Mouse (Mus musculus) granulocyte monocyte progenitor cell, adult 5-6 weeks (primary cell): ENCODE results near the gene Tradd. TPM values are rescaled to one million over a fixed set of nuclear protein-coding genes. Genes with fewer than 3 reads are reported as not detected.

ENCODE experiments used
- ATAC-seq: replicated peaks from 2 replicates; pipeline ENCODE4 v1.8.0; 2016; ENCODE audit warnings: mild to moderate bottlenecking, moderate TSS enrichment, inconsistent platforms; ENCODE audit not compliant: poor library complexity, severe bottlenecking
- total RNA-seq, 2 experiments: library from RNA; stranded (forward) in 1 of 2; stranded (reverse) in 1 of 2; fragments of 200-712, 200-1000 nt in 1 of 2; fragments of >200 nt in 1 of 2; fragmentation: Nextera tagmentation in 1 of 2; gene quantifications; 2 replicates each; pipeline ENCODE4 v1.2.3; 2014 to 2017

Gene Tradd
- total RNA-seq, 2 experiments from 2014 or later = 9.4 to 21.0 TPM

DNA sequence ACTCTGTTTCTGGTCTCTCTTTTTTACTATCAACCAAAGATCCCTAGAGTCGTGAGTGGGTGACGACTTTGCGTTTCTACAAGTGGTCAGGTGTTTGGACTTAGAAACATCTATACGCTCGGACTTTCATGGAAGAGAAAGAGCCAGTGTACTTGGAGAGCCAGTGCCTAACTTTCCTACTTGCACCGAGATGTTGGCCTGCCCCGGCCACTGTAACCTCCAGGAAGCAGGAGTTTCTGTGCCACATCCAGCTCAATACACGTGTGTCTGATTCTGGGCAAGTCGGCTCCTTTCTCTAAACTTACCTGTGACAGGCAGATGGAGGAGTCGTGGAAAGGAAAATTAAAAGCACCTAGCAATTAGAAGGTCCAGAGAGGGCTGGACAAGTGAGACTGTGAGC, 11.4 kb upstream of the Tradd start, which contains the start of gene Nol3:
Gene Nol3 (plus strand): TSS at position 301 of the 400 bp plus-strand sequence.
- ATAC-seq = no peak

DNA sequence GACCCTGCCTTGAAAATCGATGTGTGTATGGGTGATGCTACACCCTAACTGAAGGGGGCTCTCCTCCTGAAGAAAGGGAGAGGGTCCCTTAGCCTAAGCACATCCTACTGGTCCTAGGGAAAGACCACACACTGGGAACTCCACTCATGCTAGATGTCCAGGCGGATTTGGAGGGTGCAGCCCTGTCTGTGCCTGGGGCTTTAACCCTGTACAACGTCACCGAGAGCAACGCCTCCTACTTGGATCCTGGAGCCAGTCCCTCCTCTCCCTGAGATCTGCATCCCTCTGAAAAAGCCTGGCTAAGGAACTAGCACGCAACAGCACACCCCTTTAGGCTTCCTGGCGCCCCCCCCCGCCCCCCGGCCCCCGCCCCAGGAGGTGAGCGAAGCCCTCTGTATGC, 11.0 kb upstream of the Tradd start:
- no peak for ATAC-seq

DNA sequence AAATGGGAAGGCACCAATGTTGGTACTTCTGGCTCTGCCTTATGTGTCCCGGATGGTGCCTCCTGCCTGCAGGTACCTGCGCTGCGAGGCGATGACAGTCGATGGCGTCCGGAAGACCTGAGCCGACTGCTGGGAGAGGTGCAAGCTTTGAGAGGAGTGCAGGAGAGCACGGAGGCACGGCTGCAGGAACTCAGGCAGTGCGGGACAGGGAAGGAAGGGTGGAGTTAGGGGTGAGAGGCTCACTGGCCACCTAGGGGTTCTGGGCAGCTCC, 6.4 kb upstream of the Tradd start:
- ATAC-seq = no peak

DNA sequence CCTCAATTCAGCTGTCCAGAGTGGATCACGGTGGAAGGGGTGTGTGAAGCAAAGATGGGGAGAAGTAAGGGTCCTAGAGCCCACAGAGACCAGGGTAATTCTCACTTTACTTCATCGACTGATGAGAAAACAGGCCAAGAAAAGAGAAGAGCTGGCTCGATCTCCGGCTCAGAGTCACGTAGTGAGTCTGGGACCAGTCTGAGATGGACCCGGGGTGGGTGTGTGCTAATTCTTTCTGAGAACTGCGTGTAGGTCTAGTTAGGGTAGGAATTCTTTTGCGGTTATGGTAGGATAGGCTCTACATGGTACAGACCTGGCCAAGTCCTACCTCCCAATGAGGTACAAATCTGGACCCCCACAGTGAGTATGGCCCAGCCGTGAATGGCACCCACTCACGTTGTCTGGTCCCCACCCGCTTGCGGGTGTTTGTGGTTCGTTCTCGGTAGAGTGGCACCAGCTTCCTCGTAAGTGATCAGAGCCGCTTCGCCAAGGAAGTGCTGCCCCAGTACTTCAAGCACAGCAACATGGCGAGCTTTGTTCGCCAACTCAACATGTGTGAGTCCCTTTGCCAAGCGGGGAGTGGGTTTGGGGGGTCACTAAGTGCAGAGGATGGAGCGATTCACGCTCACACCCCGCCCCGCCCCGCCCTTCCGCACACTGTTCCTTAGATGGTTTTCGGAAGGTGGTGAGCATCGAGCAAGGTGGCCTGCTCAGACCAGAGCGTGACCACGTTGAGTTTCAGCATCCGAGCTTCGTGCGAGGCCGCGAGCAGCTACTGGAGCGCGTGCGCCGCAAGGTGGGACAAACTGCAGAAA, 5.9 kb upstream of the Tradd start:
- ATAC-seq = no peak

DNA sequence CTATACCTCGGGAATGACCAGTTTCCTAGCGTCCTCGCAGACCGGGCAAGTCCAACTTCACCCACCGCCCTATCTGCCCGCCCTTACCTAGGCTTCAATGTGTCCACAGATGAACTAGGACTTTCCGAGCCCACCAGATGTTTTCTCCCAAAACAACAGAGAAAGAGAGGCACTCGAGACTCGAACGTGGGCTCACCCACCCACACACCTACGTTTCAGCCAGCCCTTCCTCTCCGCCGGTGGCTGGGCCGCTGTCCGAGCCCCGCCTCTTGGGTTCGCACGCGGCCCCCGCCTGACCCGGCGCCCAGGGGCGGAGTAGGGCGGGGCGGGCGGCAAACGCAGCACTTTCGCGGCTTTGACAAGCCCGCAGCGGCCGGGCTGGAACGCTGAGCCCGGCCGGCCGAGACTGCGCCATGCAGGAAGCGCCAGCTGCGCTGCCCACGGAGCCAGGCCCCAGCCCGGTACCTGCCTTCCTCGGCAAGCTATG, 5.1 kb upstream of the Tradd start, which contains the start of gene Hsf4:
Gene Hsf4 (plus strand): TSS at position 341 of the 487 bp plus-strand sequence.
- peak; percentile 44 for ATAC-seq

DNA sequence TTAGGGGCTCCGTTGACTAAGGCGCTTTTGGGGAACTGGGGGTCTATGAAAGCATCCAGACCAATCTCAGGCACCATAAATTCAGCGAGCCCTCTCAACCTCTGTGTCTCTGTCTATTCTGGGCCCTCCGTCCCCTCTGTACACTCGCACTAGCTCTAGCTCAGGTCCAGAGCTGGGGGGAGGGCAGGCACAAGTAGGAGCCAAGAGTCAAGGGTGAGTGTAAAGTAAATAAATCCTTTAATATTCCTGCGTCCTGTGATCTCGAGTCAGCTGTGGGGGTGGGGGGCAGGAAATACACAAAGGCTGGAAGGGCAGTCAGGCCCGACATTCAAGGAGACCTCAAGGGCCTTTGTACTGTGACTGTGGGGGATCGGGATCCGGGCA, 4.7 kb upstream of the Tradd start:
- no peak for ATAC-seq

DNA sequence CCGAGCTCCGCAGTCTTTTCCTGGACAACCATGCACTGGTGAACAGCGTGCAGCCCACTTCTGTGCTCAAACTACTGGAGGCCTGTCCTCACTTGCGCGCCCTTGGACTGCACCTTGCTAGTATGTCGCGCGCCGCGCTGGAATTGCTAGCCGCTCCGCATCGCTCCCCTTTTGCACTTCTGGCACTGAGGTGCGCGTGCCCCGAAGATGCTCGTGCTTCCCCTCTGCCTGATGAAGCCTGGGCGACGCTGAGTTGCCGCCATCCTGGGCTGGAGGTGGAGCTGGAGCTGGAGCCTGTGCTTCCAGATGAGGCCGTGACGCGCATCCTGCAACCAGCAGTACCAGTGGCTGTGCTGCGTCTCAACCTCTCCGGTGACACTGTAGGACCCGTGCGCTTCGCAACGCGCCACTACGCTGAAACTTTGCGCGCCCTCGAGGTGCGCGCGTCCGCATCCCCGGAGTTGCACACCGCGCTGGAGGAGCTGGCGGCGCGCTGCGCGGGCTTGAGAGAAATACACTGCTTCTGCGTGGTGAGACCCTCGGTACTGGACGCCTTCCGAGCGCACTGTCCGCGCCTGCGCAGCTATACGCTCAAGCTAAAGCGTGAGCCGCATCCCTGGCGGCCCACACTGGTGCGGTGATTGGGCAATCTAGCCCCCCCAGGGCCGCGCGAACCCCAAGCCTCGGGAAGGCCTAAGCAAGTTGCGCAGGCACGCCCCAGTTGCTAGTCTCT, 4.1 kb upstream of the Tradd start:
- peak; percentile 27 for ATAC-seq

DNA sequence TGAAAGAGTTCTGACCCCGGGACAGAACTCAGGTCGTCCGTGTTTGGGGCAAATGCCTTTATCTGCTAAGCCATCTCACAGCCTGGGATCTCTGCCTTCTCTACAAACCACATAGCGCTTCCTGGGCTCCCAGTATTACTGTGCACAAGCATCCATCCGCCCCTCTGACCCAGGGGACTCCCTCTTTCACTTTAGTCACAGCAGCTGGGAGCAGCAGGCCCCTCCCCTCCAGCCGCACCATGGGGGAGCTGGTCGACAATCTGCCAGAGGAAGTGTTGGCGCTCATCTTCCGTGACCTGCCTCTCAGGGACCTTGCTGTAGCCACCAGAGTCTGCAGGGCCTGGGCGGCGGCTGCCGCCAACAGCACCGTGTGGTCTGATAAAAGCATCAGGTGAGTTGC, 2.4 kb upstream of the Tradd start:
- no peak for ATAC-seq

DNA sequence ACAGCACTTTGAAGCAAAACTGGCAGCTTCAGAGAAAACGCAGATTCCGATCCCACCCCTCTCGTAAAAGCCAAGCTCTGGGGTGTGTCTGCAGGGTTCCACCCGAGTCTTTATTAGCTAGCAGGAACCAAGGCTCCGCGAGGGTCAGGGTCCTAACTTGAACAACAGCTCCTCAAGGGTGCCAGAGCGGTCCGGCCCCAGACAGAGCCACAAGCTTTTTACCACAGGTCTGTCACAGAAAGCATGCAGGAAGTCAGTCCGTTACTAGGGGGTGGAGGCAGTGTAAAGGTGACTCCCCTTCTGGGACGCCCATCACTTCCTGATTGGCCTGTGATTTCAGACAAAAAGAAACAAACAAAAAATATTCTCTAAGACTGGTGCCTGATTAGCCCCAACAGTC, 719 bp upstream of the Tradd start:
- ATAC-seq = peak; percentile 54

DNA sequence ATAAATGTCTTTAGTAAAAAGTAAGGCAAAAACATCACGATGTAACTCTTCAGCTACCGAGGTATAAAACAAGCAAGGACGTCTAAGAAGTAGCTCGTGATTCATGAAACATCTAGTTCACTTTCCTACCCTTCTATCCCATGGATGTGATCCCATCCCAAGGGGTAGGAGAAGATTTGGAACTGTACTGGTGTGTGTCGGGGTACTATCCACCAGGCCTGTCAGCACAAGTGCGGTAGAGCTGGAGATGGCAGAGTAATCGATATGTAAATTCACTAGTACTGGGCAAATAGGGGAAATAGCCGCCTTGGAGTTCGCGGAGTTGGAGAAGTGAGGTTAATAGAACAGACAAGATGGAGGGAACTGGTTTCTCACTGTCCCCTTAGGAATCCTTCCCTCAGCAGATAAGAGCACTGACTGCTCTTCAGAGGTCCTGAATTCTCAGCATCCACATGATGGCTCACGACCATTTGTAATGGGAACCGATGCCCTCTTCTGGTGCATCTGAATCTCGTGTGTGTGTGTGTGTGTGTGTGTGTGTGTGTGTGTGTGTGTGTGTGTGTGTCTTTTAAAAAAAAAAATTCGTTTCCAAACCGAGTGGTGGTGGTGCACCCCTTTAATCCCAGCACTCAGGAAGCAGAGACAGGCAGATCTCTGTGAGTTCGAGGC, 1.0 kb downstream of the Tradd start:
- no peak for ATAC-seq

DNA sequence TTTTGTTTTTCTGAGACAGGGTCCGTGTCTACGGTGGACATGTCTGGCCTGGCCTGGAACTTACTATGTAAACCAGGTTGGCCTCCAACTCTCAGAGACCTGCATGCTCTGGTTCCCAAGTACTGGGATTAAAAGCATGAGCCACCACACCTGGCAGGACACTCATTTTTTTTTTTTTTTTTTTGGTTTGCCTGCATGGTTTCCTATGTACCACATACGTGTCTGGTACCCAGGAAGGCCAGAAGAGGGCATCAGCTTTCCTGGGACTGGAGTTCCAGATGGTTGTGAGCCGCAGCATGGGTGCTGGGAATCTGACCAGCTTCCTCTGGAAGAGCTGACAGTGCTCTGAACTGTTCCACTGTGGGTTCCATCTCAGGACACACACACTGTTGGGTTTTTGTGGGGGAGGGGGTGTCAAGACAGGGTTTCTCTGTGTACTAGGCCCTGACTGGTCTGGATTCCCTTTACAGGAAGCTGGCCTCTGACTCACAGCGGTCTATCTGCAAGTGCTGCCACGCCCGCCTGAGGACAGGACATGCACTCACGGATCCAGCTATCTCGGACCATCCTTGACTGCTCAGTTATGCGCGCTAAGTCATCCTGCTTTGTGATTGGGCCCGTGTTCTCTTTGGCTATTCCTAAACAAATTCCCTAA, 3.0 kb downstream of the Tradd start:
- no peak for ATAC-seq

DNA sequence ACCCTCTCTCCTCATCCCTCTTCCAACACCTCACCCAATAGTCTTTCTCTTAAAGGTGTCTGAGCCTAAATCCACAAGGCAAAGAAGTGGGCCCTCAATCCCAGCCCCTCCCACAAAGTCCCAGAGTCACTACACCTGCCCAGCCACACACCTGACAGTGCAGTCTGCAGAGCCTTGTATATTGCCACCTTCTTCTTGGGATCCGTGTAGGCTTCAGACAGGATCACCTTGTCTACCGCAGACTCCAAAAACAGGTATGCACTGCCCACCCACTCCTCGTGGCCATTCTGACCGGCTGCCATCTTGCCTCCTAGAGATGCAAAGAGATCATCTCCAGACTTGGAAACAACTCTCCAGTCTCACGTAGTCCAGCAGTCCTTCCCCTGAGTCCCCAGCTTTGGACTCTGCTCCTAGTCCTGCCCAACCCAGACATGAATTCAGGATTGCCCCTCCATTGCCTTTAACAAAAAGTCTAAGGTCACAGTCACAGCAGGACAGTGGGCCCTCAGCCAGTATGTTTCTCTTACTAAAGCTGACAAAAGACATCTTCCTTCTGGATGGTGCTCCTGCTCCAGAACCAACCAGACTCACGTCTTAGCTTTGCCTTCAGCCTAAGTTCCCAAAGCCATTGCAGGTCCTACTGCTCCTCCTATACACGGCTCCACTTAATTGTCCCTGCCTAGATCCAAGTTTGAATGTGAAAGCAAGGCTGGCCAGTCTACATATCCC, 3.9 kb downstream of the Tradd start:
- ATAC-seq = no peak

DNA sequence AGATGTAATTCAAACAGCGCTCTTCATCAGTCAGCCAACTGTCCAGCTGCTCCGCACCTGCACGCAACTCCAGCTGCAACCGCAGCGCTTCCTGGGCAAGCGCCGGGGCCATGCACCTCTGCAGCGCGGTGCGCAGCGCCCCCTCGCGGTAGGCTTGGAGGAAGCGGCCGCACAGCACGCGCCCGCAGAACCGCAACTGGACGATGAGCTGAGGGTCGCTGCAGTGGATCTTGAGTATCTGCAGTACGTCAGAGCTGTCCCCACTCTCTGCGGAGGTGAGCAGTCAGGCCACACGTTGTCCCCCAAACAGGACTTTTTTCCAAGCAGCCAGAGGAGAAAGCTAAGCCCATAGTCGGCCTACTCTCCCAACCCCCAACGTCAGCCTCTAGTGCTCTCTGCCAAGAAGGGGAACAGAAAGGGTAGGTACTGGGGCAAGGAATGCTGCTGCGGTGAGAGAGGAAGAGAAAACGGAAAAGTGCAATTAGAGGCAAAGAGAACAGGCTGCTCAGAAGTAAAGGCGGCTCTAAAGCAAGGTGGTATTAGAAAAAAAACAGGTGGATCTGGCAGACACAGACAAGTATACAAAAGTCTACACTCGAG, 4.6 kb downstream of the Tradd start:
- peak; percentile 64 for ATAC-seq

DNA sequence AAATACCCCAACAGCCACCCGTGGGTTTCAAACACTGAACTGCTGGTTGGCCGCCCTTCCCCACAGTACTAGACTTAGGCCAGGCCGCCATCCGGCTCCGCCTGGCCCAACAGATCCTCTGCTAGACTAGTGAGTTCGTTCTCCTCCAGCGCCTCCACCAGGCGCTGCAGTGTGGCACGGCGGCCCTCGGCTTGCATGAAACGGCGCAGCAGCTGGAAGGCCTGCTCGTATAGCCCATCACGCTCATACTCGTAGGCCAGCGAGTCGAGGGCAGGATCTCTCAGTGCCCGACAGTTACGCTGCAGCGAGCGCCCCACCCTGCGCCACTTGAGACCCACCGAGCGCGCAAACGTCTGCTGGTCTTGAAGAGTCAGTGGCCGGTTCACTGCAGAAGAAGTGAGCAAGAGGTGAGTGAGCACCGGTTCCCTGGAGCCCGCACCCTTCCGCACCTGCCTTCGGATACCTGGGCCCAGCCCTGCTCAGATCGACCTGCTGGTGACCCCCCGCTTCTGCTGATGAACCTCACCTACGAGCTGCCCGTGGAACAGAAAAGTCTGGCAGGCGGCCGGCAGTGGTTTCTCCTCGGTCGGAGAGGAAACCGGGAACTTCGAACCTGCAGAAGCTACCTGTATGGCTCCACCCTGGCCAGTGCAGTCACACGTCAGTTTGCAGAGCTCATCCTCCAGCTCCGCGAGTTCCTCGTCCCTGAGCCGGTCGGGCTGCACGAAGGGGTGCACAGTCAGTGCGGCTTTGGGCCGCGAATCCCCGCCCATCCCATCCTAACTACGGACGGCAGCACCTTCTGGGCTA, 5.3 kb downstream of the Tradd start:
- no peak for ATAC-seq

DNA sequence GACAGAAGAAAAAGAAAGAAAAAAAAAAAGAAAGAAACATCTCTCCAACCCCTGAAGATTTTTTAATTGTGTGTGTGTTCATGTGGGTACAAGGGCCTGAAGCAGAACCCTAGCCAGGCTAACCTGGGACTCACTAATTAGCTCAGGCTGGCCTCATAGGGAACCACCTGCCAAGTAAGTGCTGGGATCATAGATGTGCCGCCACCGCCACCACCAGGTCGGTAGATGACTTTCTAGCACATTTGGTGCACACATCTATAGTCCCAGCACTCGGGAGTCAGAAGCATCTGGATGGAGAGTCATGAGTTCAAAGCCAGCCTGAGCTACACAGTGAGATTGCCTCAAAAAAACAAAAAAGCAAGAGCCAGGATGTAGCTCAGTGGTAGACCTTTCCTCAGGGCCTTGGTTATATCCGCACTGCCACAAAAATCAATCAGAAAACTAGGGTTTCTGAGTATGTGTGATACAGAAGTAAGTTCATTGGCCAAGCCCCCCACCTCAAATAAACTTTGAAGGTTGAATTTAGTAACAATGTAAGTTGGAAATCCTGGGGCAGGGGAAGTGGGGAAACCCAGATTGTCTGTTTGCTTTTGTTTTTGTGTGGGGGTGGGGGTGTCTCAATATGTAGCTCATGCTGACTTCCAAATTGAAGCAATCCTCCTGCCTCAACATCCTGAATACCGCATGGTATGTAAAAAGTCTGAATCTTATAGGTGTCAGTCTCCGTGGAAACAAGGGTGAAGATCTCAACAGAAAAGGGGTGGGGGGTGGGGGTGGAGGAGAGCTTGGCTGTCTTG, 6.9 kb downstream of the Tradd start:
- ATAC-seq = no peak

DNA sequence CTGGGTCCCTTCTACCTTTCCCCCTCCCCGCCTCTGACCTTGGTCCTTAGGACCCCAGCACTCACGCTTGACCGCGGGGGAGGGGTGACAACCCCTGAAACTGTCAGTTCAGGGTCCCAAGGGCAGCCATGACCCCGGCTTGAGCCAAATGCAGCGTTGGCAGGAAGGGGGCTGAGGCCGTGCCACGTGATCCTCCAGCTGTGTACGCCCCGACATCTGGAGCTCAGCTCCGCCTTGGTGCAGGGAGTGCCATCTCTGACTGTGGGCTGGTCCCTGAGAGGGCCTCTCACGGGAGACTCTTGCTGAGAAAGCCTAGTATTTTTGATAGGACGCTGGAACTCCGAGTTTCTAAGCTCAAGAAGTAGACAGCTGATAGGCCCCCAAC, 9.5 kb downstream of the Tradd start, which contains the start of gene B3gnt9:
Gene B3gnt9 (minus strand): TSS at position 188 of the 385 bp plus-strand sequence.
- peak; percentile 26; the same call in 1 of the 2 replicates for ATAC-seq

DNA sequence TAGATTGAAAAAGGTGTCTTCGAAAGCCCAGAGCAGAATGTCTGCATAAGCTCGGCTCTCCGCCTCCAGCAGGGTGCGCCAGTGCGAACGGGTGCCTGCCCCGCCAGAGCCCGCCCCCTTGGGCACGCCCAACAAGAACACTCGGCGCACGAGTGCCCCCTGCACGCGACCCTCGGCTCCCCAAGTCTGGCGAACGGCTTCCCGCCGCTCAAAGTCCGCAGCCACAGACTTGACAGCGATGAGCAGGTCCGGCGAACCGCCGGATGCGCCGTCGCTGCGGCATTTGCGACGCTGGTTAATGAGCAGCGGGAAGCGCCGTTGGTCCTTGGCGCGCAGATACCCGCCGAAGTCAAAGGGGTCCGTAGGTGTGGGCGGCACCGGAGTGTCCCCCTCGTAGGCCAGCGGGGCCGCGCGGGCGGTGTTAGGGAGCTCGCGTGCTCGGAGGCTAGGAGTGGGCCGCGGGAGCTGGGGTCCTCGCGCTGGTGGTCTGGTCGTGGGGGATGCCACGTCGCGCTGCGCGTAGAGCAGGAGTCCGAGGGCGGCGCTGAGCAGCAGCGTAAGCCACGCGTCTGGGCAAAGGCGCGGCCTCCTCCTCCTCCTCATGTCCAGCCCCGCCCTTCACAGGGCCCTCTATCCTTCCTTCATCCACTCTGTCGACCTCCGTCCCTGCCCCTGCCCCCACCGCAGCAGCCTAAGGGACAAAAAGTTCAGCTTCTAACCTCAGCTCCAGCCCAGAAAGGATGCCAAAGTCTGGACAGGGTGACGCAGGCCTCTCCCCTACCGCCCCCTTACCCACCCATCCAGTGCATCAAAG, 10.1 kb downstream of the Tradd start:
- peak; percentile 91 for ATAC-seq
